Mouse (Mus musculus) C2C12 (cell line): ENCODE measurements around the gene Olfr557.

ENCODE experiments used
- CEBPB ChIP-seq: IDR thresholded peaks from one replicate; pipeline ENCODE4 v1.6.1; 2011; ENCODE audit warnings: low read depth, mild to moderate bottlenecking, control low read depth, moderate library complexity
- CTCF ChIP-seq: IDR thresholded peaks from one replicate; pipeline ENCODE4 v1.5.1; 2011; ENCODE audit not compliant: control insufficient read depth, insufficient read depth, insufficient read length
- FOSL1 ChIP-seq: IDR thresholded peaks from one replicate; pipeline ENCODE4 v1.8.0; 2011; ENCODE audit warnings: mild to moderate bottlenecking, low read length; ENCODE audit not compliant: poor library complexity, insufficient read depth, severe bottlenecking
- MAX ChIP-seq: IDR thresholded peaks from one replicate; pipeline ENCODE4 v1.6.1; 2011; ENCODE audit warnings: mild to moderate bottlenecking, control low read depth
- MYOD1 ChIP-seq: IDR thresholded peaks from one replicate; pipeline ENCODE4 v1.6.1; 2011; ENCODE audit warnings: low read depth; ENCODE audit not compliant: control insufficient read depth, insufficient read length
- USF1 ChIP-seq: IDR thresholded peaks from one replicate; pipeline ENCODE4 v1.6.1; 2011; ENCODE audit warnings: low read depth, mild to moderate bottlenecking, control low read depth, moderate library complexity

DNA sequence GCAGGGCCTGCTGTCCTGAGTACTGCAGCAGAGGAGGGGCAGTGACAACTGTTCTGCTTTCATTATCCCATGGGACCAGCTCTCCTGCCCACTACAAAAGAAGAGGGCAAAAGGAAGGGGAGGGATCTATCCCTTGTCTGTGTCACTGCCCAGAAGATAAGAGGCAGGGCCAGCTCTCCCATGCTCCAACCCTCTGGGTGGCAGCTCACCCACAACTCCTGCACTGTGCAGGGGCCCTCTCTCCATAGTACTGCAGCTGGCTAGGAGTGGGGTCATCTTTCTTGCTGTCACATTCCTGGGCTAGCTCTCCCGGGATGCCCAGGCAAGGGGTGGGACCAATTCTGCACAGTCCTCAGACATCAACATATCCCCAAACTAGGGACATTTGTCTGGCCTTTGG, 38.1 kb downstream of the Olfr557 start:
- TF ChIP-seq CTCF, result no peak
- no peak for TF ChIP-seq MAX
- TF ChIP-seq USF1, result no peak
- TF ChIP-seq CEBPB, result no peak
- TF ChIP-seq MYOD1, result no peak
- no peak for TF ChIP-seq FOSL1
